Mouse (Mus musculus): Measurements from ENCODE around the gene Baz1b. TPM values are rescaled to one million over a fixed set of nuclear protein-coding genes. Genes with fewer than 3 reads are reported as not detected.

The Baz1b gene
- polyA plus RNA-seq, 1 experiment from 2014 or later = 68.8 TPM

DNA sequence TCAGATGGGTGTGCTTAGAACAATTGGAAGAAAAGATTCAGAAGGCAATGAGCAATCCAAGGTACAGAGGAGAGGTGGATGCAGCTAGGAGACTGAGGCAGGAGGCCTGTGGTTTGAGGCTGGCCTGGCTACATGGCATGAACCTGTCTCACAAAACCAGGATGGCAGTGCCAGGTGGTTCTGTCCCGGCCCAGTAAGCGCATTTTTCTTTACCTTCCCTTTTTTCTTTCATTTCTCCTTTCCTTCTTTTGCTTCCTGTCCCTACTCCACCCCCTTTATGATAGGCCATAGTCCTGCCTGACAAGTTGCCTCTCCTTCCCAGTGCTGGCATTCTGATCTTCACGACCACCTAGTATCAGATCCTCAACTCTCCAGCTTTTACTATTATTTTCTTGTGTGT is 2.0 kb upstream of the Baz1b start:
- no peak for ATAC-seq (ENCODE audit: low FRiP score, low TSS enrichment)
- 96% methylated on average over 3 of the region's 3 CpGs for WGBS
- Histone ChIP-seq H3K27ac (ENCODE audit: low read depth, low read length) (no peak overlapping the region), H3K9ac (ENCODE audit: low read depth, low read length) (no peak overlapping the region), H3K36me3 (ENCODE audit: control insufficient read depth, insufficient read depth, low read length) (peaks cover 35% of the 10 kb centered on the region), H3K27me3 (ENCODE audit: control insufficient read depth, insufficient read depth, low read length) (no peaks in the 10 kb centered on the region), H3K4me1 (ENCODE audit: control insufficient read depth, insufficient read depth, low read length) (peaks cover 15% of the 10 kb centered on the region), H3K4me3 (ENCODE audit: low read length) (no peak overlapping the region), H3K9me3 (ENCODE audit: control insufficient read depth, low read length) (peaks cover 4% of the 10 kb centered on the region; the same call in 1 of the 2 replicates), H3K4me2 (replicated peaks; ENCODE audit: low read depth, low read length) (no peak overlapping the region)

DNA sequence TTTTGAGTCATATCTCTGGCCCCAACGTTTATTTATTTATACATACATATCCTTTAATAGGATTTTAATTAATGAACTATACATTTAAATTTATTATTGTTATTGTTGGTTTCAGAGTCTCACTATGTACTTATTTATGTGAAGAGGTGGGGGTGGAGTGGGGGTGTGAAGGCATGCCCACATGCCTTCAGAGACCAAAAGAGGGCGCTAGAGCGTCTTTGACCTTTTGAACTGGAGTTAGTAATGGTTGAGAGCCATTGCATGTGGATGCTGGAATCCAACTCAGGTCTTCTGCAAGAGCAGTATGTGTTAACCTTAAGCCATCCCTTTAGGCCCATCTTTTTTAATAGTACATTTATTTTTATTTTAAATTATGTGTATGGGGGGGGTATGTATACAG is 1.5 kb upstream of the Baz1b start:
- peaks cover 4% of the 10 kb centered on the region; the same call in 1 of the 2 replicates for H3K9me3 ChIP-seq (ENCODE audit: control insufficient read depth, low read length)
- no peak overlapping the region for H3K4me3 ChIP-seq (ENCODE audit: low read length)
- H3K4me1 ChIP-seq (ENCODE audit: control insufficient read depth, insufficient read depth, low read length) = peaks cover 18% of the 10 kb centered on the region
- WGBS = 45% methylated on average over 3 of the region's 3 CpGs
- no peak overlapping the region for H3K9ac ChIP-seq (ENCODE audit: low read depth, low read length)
- H3K27ac ChIP-seq (ENCODE audit: low read depth, low read length) = no peak overlapping the region
- no peak overlapping the region for H3K4me2 ChIP-seq (replicated peaks; ENCODE audit: low read depth, low read length)
- no peaks in the 10 kb centered on the region for H3K27me3 ChIP-seq (ENCODE audit: control insufficient read depth, insufficient read depth, low read length)
- no peak for ATAC-seq (ENCODE audit: low FRiP score, low TSS enrichment)
- H3K36me3 ChIP-seq (ENCODE audit: control insufficient read depth, insufficient read depth, low read length) = peaks cover 33% of the 10 kb centered on the region

DNA sequence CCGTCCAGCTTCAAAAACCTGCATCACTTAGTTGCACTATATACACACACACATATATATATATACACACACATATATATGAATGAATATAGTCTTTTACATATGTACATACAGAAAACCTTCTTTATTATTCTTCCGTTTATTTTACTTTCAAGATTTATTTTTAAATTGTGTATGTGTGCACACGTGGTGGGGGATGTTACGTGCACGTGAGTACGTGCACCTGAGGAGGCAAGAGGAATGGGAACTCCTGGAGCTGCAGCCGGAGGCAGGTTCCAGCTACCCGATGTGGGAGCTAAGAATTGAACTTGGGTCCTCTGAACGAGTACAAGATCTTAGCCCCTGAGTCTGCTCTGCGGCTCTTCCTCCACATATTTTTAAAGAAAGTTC is 838 bp upstream of the Baz1b start:
- WGBS = 19% methylated on average over 10 of the region's 10 CpGs

DNA sequence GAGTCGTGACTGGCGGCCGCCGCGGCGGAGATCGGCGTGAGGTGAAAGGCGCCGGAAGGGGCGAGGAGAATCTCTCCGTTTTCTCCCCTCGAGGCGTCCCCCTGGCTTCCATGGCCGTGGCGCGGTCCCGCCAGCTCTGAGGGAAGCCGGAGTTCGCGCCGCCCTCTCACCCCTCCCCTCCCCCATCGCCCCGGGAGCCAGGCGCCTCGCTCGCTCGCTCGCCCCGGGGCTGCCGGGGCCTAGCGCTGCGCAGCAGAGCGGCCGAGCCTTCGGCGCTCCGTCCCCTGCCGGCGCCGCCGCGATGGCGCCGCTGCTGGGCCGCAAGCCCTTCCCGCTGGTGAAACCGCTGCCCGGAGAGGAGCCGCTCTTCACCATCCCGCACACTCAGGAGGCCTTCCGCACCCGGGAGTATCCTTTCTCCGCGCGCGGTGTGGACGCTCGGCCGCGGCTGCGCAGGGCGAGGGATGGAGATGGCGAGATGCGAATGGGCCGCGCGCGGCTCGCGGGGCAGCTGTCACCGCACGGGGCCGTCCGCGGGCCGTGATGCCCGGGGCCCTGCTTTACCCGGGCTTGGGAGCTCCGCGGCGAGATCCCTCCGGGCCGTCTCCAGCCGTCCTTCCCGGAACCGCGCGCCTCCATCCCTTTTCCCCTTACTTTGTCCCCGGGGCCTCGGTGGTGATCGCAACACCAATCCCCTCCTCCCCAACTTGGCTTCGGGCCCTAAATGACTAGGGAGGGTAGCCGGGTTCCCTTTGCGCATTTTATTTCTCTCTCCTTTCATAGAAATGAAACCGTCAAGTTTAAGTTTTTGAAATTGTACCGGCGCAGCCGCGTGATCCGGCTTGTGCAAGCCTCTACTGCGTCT is 517 bp downstream of the Baz1b start:
- Histone ChIP-seq H3K4me2 (replicated peaks; ENCODE audit: low read depth, low read length) (peak overlapping the region; percentile 72), H3K27me3 (ENCODE audit: control insufficient read depth, insufficient read depth, low read length) (no peaks in the 10 kb centered on the region), H3K36me3 (ENCODE audit: control insufficient read depth, insufficient read depth, low read length) (peaks cover 25% of the 10 kb centered on the region), H3K27ac (ENCODE audit: low read depth, low read length) (peak overlapping the region; percentile 95), H3K4me3 (ENCODE audit: low read length) (peak overlapping the region; percentile 93), H3K9ac (ENCODE audit: low read depth, low read length) (peak overlapping the region; percentile 98), H3K4me1 (ENCODE audit: control insufficient read depth, insufficient read depth, low read length) (peaks cover 18% of the 10 kb centered on the region), H3K9me3 (ENCODE audit: control insufficient read depth, low read length) (peaks cover 4% of the 10 kb centered on the region; the same call in 1 of the 2 replicates)
- peak; percentile 75 for ATAC-seq (ENCODE audit: low FRiP score, low TSS enrichment)
- under 1% methylated on average over 74 of the region's 102 CpGs for WGBS

More for the DNA sequence above, 838 bp upstream of the Baz1b start:
- peak overlapping the region; percentile 98 for H3K9ac ChIP-seq (ENCODE audit: low read depth, low read length)
- peaks cover 18% of the 10 kb centered on the region for H3K4me1 ChIP-seq (ENCODE audit: control insufficient read depth, insufficient read depth, low read length)
- no peaks in the 10 kb centered on the region for H3K27me3 ChIP-seq (ENCODE audit: control insufficient read depth, insufficient read depth, low read length)
- ATAC-seq (ENCODE audit: low FRiP score, low TSS enrichment) = no peak
- peaks cover 4% of the 10 kb centered on the region; the same call in 1 of the 2 replicates for H3K9me3 ChIP-seq (ENCODE audit: control insufficient read depth, low read length)
- H3K27ac ChIP-seq (ENCODE audit: low read depth, low read length) = peak overlapping the region; percentile 95
- H3K36me3 ChIP-seq (ENCODE audit: control insufficient read depth, insufficient read depth, low read length) = peaks cover 31% of the 10 kb centered on the region
- H3K4me2 ChIP-seq (replicated peaks; ENCODE audit: low read depth, low read length) = peak overlapping the region; percentile 72
- peak overlapping the region; percentile 93 for H3K4me3 ChIP-seq (ENCODE audit: low read length)

DNA sequence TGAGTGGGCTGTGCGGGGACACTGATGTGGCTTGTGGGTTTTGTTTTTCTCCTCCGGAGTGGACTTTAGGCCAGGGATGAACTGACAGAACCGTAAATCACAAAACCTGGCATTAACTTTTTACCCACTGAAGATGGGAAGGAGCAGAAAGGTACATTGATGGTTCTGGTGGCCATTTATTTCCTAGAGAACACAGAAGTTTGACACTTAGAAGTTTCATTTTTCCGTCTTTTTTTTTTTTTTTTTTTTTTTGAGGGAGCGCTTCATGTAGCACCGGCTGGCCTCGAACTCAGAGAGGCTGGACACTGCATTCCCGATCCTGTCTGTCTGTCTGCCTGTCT is 1.1 kb downstream of the Baz1b start:
- H3K27ac ChIP-seq (ENCODE audit: low read depth, low read length) = peak overlapping the region; percentile 95
- 1% methylated on average over 8 of the region's 8 CpGs for WGBS
- peaks cover 4% of the 10 kb centered on the region; the same call in 1 of the 2 replicates for H3K9me3 ChIP-seq (ENCODE audit: control insufficient read depth, low read length)
- peaks cover 23% of the 10 kb centered on the region for H3K36me3 ChIP-seq (ENCODE audit: control insufficient read depth, insufficient read depth, low read length)
- ATAC-seq (ENCODE audit: low FRiP score, low TSS enrichment) = no peak
- H3K4me3 ChIP-seq (ENCODE audit: low read length) = peak overlapping the region; percentile 93
- H3K9ac ChIP-seq (ENCODE audit: low read depth, low read length) = peak overlapping the region; percentile 98
- peaks cover 18% of the 10 kb centered on the region for H3K4me1 ChIP-seq (ENCODE audit: control insufficient read depth, insufficient read depth, low read length)
- H3K27me3 ChIP-seq (ENCODE audit: control insufficient read depth, insufficient read depth, low read length) = no peaks in the 10 kb centered on the region
- H3K4me2 ChIP-seq (replicated peaks; ENCODE audit: low read depth, low read length) = peak overlapping the region; percentile 72

DNA sequence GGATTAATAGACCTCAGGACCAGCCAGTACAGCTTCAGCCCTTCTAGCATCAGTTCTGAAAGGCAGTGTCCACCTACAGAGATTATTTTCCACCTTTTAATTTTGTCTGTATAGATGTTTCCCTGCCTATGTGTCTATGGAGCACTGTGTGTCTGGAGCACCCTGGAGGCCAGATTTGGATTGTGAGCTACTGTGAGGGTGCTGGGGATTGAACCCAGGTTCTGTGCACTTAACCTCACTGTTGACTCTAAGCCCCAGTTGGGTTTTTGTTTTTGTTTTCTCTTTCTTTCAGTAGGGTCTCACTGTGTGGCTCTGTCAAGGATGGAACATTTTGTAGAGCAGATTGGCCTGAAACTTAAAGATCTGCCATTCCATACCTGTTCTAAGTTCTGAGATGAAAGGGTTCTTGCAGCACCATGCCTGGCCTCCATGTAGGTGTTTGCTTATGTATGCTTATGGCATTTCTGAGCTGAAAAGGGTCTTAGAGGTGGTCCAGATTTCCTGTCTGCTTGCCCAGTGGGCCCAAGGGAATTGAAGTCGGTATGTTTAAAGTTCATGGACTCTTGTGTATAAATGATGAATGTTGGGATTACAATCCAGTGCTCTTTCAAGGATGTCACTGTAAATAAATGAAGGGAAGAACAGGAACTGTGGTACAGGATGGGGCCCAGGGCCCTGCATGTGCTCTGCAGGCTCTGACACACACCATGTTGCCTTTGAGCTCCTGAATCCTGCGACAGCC is 2.4 kb downstream of the Baz1b start:
- 0 out of 2 replicates have a peak overlapping the region, but pooled peaks have one; percentile 11 for H3K27ac ChIP-seq (ENCODE audit: low read depth, low read length)
- peak overlapping the region; percentile 93 for H3K4me3 ChIP-seq (ENCODE audit: low read length)
- 46% methylated on average over 2 of the region's 2 CpGs for WGBS
- no peak for ATAC-seq (ENCODE audit: low FRiP score, low TSS enrichment)
- peak overlapping the region; percentile 98; the same call in 1 of the 2 replicates for H3K9ac ChIP-seq (ENCODE audit: low read depth, low read length)
- H3K27me3 ChIP-seq (ENCODE audit: control insufficient read depth, insufficient read depth, low read length) = no peaks in the 10 kb centered on the region
- H3K4me2 ChIP-seq (replicated peaks; ENCODE audit: low read depth, low read length) = peak overlapping the region; percentile 72
- H3K4me1 ChIP-seq (ENCODE audit: control insufficient read depth, insufficient read depth, low read length) = peaks cover 18% of the 10 kb centered on the region
- H3K36me3 ChIP-seq (ENCODE audit: control insufficient read depth, insufficient read depth, low read length) = peaks cover 30% of the 10 kb centered on the region
- peaks cover 3% of the 10 kb centered on the region; the same call in 1 of the 2 replicates for H3K9me3 ChIP-seq (ENCODE audit: control insufficient read depth, low read length)

DNA sequence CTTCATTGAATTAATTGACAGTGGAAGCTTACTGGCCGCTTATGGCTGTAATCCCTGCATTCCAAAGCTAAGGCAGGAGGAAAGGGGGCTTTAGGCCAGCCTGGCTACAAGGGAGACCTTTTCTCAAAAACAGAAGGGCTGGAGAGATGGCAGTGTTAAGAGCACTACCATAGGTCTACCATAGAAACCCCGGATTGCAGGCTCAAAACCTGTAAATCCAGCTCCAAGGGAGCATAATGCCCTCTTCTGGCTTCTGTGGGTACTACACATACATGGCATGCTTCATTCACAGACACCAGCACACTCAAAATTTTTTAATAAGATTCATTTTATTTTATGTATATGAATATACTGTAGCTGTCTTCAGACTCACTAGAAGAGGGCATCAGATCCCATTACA is 4.6 kb downstream of the Baz1b start:
- Histone ChIP-seq H3K9ac (ENCODE audit: low read depth, low read length) (no peak overlapping the region), H3K4me1 (ENCODE audit: control insufficient read depth, insufficient read depth, low read length) (peaks cover 18% of the 10 kb centered on the region), H3K36me3 (ENCODE audit: control insufficient read depth, insufficient read depth, low read length) (peaks cover 42% of the 10 kb centered on the region), H3K4me2 (replicated peaks; ENCODE audit: low read depth, low read length) (no peak overlapping the region), H3K9me3 (ENCODE audit: control insufficient read depth, low read length) (no peaks in the 10 kb centered on the region), H3K4me3 (ENCODE audit: low read length) (no peak overlapping the region), H3K27ac (ENCODE audit: low read depth, low read length) (no peak overlapping the region), H3K27me3 (ENCODE audit: control insufficient read depth, insufficient read depth, low read length) (no peaks in the 10 kb centered on the region)
- WGBS = 38% methylated on average over 2 of the region's 2 CpGs
- no peak for ATAC-seq (ENCODE audit: low FRiP score, low TSS enrichment)

DNA sequence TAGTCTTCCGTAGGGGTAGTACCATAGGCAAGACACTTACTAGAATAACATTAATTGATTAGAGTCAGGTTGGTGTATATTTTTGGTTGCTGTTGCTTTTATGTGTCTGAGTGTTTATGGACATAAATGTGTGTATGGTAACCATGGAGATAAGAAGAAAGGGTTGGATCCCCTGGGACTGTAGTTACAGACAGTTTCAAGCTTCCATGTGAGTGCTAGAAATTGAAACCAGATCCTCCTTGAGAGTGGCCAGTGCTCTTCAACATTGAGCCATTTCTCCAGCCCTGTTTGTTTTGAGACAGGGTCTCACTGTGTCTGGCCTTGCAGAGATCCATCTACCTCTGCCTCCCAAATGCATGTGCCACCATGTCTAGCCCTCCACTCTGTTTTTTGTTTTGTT is 5.4 kb downstream of the Baz1b start:
- no peak overlapping the region for H3K4me3 ChIP-seq (ENCODE audit: low read length)
- H3K4me2 ChIP-seq (replicated peaks; ENCODE audit: low read depth, low read length) = no peak overlapping the region
- no peak for ATAC-seq (ENCODE audit: low FRiP score, low TSS enrichment)
- peaks cover 42% of the 10 kb centered on the region for H3K36me3 ChIP-seq (ENCODE audit: control insufficient read depth, insufficient read depth, low read length)
- H3K9ac ChIP-seq (ENCODE audit: low read depth, low read length) = no peak overlapping the region
- H3K27ac ChIP-seq (ENCODE audit: low read depth, low read length) = no peak overlapping the region
- 90% methylated on average over 1 of the region's 1 CpGs for WGBS
- H3K9me3 ChIP-seq (ENCODE audit: control insufficient read depth, low read length) = no peaks in the 10 kb centered on the region
- H3K4me1 ChIP-seq (ENCODE audit: control insufficient read depth, insufficient read depth, low read length) = peaks cover 18% of the 10 kb centered on the region
- no peaks in the 10 kb centered on the region for H3K27me3 ChIP-seq (ENCODE audit: control insufficient read depth, insufficient read depth, low read length)

DNA sequence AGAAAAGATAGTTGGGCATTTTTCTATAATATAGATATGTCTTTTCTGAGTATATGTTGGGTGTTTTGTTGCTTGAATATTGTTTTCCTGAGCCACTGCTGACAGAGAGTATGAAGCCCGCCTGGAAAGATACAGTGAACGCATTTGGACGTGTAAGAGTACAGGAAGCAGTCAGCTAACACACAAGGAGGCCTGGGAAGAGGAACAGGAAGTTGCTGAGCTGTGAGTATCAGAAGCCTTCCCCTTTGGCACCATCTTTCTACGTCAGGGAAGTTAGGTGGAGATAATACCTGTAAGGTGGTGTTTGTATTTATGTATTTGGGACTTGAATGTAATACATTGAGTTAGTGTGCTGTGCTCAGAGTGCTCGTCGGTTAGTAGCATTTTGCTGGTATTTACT is 9.3 kb downstream of the Baz1b start:
- Histone ChIP-seq H3K9me3 (ENCODE audit: control insufficient read depth, low read length) (no peaks in the 10 kb centered on the region), H3K4me3 (ENCODE audit: low read length) (no peak overlapping the region), H3K27me3 (ENCODE audit: control insufficient read depth, insufficient read depth, low read length) (no peaks in the 10 kb centered on the region), H3K27ac (ENCODE audit: low read depth, low read length) (no peak overlapping the region), H3K9ac (ENCODE audit: low read depth, low read length) (no peak overlapping the region), H3K4me1 (ENCODE audit: control insufficient read depth, insufficient read depth, low read length) (no peaks in the 10 kb centered on the region), H3K4me2 (replicated peaks; ENCODE audit: low read depth, low read length) (no peak overlapping the region), H3K36me3 (ENCODE audit: control insufficient read depth, insufficient read depth, low read length) (peaks cover 56% of the 10 kb centered on the region)
- ATAC-seq (ENCODE audit: low FRiP score, low TSS enrichment) = no peak
- 85% methylated on average over 6 of the region's 6 CpGs for WGBS
